Mouse (Mus musculus) limb, embryonic 13.5 days (tissue): ENCODE data around the gene Cpa2. TPM values are rescaled to one million over a fixed set of nuclear protein-coding genes. Genes with fewer than 3 reads are reported as not detected.

Experiments
- ATAC-seq: fragments of 200-750 bp; cut with Nextera tagmentation; 2 replicates; pipeline ENCODE4 v1.8.0; 2017; ENCODE audit warnings: low read depth, moderate number of reproducible peaks, moderate TSS enrichment; ENCODE audit not compliant: low FRiP score
- H3K27ac ChIP-seq: fragments of 300-500 bp; sonication (generic); 2 replicates; pipeline ENCODE4 v1.5.1; 2015; ENCODE audit warnings: inconsistent platforms, mild to moderate bottlenecking, moderate library complexity
- H3K27me3 ChIP-seq: fragments of 300-500 bp; sonication (generic); 2 replicates; pipeline ENCODE4 v1.6.1; 2015; ENCODE audit warnings: mild to moderate bottlenecking, inconsistent platforms
- H3K36me3 ChIP-seq: fragments of 300-500 bp; sonication (generic); 2 replicates; pipeline ENCODE4 v1.6.1; 2015; ENCODE audit warnings: inconsistent platforms, mild to moderate bottlenecking, moderate library complexity
- H3K4me1 ChIP-seq: fragments of 300-500 bp; sonication (generic); 2 replicates; pipeline ENCODE4 v1.6.1; 2015; ENCODE audit warnings: inconsistent platforms
- H3K4me2 ChIP-seq: fragments of 300-500 bp; sonication (generic); replicated peaks from 2 replicates; pipeline ENCODE4 v1.6.1; 2015; ENCODE audit warnings: inconsistent platforms, mild to moderate bottlenecking, moderate library complexity
- H3K4me3 ChIP-seq: fragments of 300-500 bp; sonication (generic); 2 replicates; pipeline ENCODE4 v1.5.1; 2015; ENCODE audit warnings: moderate library complexity, mild to moderate bottlenecking, inconsistent platforms
- H3K9ac ChIP-seq: fragments of 300-500 bp; sonication (generic); 2 replicates; pipeline ENCODE4 v1.6.1; 2015; ENCODE audit warnings: mild to moderate bottlenecking, inconsistent platforms
- H3K9me3 ChIP-seq: fragments of 300-500 bp; sonication (generic); 2 replicates; pipeline ENCODE4 v1.6.1; 2016; ENCODE audit warnings: inconsistent platforms
- WGBS: fragments of 180-500 bp; shearing (Covaris S2); methylation state at CpG from one replicate; pipeline ENCODE4 v1.1.7; 2015; 5-methylcytosine and 5-hydroxymethylcytosine counted together
- polyA plus RNA-seq: library from polyadenylated mRNA; unstranded; fragments of >200 nt; fragmentation: Nextera tagmentation; extraction: Ambion mirVana; gene quantifications from 2 replicates; pipeline ENCODE4 v1.2.1, GENCODE M21; 2015

Cpa2 gene
- polyA plus RNA-seq, 1 experiment from 2014 or later = 10.4 TPM

GRCm38 (mm10) chr6:30535340-30535739 lies 6.0 kb upstream of the Cpa2 start:
- Histone ChIP-seq H3K27ac (no peak overlapping the region), H3K4me1 (peaks cover 15% of the 10 kb centered on the region), H3K36me3 (no peaks in the 10 kb centered on the region), H3K4me2 (no peak overlapping the region), H3K9me3 (no peaks in the 10 kb centered on the region), H3K27me3 (no peaks in the 10 kb centered on the region), H3K4me3 (no peak overlapping the region), H3K9ac (no peak overlapping the region)
- 48% methylated on average over 3 of the region's 3 CpGs for WGBS
- ATAC-seq = no peak

DNA sequence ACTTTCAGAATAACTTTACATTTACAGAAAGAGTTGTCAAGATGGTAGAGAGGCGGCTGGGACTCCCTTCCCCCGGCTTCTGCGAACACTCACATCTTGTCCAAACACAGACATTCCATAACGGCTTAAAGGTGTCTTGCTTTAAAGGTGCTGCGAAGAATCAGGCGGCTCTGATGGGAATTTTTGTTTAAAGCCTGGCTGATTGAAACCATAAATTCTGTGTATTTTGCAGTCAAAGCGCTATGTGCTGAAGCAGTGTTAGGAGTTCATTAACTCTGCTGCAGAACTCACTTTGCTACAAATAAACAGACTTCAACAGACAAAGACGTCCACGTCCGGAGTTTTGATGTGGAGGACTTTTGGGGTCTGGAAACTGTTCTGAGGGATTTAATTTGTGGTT lies 3.1 kb upstream of the Cpa2 start:
- Histone ChIP-seq H3K9ac (no peak overlapping the region; the same call in 1 of the 2 replicates), H3K27ac (peak overlapping the region; percentile 83), H3K27me3 (no peaks in the 10 kb centered on the region), H3K4me3 (no peak overlapping the region), H3K36me3 (no peaks in the 10 kb centered on the region), H3K9me3 (no peaks in the 10 kb centered on the region), H3K4me2 (peak overlapping the region; percentile 12; the same call in 1 of the 2 replicates), H3K4me1 (peaks cover 35% of the 10 kb centered on the region)
- no peak for ATAC-seq
- WGBS = 11% methylated on average over 10 of the region's 10 CpGs

- no peak for ATAC-seq
- no peaks in the 10 kb centered on the region for H3K36me3 ChIP-seq
- H3K9me3 ChIP-seq = no peaks in the 10 kb centered on the region
- peak overlapping the region; percentile 83 for H3K27ac ChIP-seq
- no peak overlapping the region for H3K9ac ChIP-seq
- no peak overlapping the region for H3K4me3 ChIP-seq
- H3K27me3 ChIP-seq = no peaks in the 10 kb centered on the region
- H3K4me2 ChIP-seq = peak overlapping the region; percentile 12; the same call in 1 of the 2 replicates
- H3K4me1 ChIP-seq = peaks cover 41% of the 10 kb centered on the region
- 33% methylated on average over 5 of the region's 5 CpGs for WGBS
These were observed 2.6 kb upstream of the Cpa2 start for GRCm38 (mm10) chr6:30538800-30539199.

DNA sequence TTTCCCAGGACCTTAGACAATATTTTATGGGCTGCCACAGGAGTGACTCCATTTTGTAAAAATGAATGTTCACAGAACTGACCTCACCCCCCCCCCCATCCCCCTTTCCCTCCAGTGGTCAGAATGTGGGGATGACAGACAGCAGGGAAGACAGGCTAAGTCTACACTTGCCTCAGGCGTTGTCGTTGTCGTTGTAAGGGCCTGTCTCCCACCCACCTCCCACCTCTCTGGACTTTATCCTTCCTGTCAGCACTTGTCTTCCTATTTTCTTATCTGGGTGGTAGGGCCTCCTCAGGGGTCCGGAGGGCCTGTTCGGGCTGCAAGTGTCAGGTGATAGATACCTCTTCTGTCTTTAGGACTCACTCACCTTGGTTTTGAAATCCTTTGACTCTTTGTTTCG lies 895 bp downstream of the Cpa2 start:
- Histone ChIP-seq H3K9ac (no peak overlapping the region), H3K4me3 (no peak overlapping the region), H3K4me1 (peaks cover 73% of the 10 kb centered on the region), H3K27ac (peak overlapping the region; percentile 86; the same call in 1 of the 2 replicates), H3K36me3 (no peaks in the 10 kb centered on the region), H3K4me2 (no peak overlapping the region), H3K27me3 (no peaks in the 10 kb centered on the region), H3K9me3 (no peaks in the 10 kb centered on the region)
- no peak for ATAC-seq
- 31% methylated on average over 6 of the region's 6 CpGs for WGBS

- WGBS = 9% methylated on average over 12 of the region's 12 CpGs
- Histone ChIP-seq H3K27ac (peak overlapping the region; percentile 86), H3K4me2 (peak overlapping the region; percentile 40; the same call in 1 of the 2 replicates), H3K36me3 (no peaks in the 10 kb centered on the region), H3K4me1 (peaks cover 75% of the 10 kb centered on the region), H3K27me3 (no peaks in the 10 kb centered on the region), H3K9ac (peak overlapping the region; percentile 50), H3K9me3 (no peaks in the 10 kb centered on the region), H3K4me3 (no peak overlapping the region)
- ATAC-seq = no peak
These were observed 1.7 kb downstream of the Cpa2 start for GRCm38 (mm10) chr6:30543077-30543476.

DNA sequence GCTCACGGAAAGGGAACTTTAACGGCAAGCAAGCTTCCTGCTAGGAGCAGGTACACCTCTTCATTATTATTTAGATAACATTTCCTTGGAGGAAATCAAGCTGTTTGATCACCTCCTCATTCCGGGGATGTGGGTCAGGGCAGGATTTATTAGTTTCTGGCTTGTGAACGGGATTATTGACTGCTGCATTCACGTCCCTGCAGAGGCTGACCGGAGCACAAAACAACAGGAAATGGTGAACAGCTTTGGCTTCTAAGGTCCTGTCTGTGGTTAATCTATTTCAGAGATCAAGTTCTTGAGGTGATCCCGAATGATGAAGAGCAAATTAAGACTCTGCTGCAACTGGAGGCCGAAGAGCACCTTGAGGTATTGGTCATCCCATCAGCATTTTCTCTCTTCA lies 2.5 kb downstream of the Cpa2 start:
- WGBS = 5% methylated on average over 8 of the region's 8 CpGs

DNA sequence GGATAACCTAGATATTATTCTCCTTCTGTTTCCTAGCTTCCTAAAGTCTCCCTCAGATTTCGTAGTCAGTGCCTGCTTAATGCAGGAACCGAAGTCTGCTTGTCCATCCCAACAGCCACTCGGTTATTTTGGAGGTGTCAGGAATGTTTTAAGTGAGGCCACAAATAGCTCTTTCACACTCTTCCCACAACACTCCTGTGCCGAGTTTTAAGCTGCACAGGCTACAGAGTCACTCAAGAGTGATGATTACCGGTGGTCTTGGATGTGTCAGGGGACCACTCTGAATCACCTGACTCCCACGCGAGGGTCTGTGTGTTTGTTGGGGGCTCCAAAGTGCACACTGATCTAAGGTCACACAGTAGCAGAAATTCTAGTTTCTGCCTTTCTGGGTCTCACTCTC lies 4.3 kb downstream of the Cpa2 start:
- H3K36me3 ChIP-seq = no peaks in the 10 kb centered on the region
- no peak overlapping the region for H3K4me3 ChIP-seq
- no peaks in the 10 kb centered on the region for H3K9me3 ChIP-seq
- no peak for ATAC-seq
- H3K4me2 ChIP-seq = peak overlapping the region; percentile 31; the same call in 1 of the 2 replicates
- peaks cover 87% of the 10 kb centered on the region for H3K4me1 ChIP-seq
- H3K9ac ChIP-seq = no peak overlapping the region
- WGBS = 35% methylated on average over 7 of the region's 7 CpGs
- peak overlapping the region; percentile 65; the same call in 1 of the 2 replicates for H3K27ac ChIP-seq
- no peaks in the 10 kb centered on the region for H3K27me3 ChIP-seq

More for the DNA sequence above, 2.5 kb downstream of the Cpa2 start:
- no peaks in the 10 kb centered on the region for H3K27me3 ChIP-seq
- ATAC-seq = no peak
- H3K4me2 ChIP-seq = peak overlapping the region; percentile 40
- 0 out of 2 replicates have a peak overlapping the region, but pooled peaks have one; percentile 8 for H3K4me3 ChIP-seq
- no peaks in the 10 kb centered on the region for H3K9me3 ChIP-seq
- peaks cover 73% of the 10 kb centered on the region for H3K4me1 ChIP-seq
- no peak overlapping the region for H3K9ac ChIP-seq
- H3K36me3 ChIP-seq = no peaks in the 10 kb centered on the region
- H3K27ac ChIP-seq = peak overlapping the region; percentile 86

DNA sequence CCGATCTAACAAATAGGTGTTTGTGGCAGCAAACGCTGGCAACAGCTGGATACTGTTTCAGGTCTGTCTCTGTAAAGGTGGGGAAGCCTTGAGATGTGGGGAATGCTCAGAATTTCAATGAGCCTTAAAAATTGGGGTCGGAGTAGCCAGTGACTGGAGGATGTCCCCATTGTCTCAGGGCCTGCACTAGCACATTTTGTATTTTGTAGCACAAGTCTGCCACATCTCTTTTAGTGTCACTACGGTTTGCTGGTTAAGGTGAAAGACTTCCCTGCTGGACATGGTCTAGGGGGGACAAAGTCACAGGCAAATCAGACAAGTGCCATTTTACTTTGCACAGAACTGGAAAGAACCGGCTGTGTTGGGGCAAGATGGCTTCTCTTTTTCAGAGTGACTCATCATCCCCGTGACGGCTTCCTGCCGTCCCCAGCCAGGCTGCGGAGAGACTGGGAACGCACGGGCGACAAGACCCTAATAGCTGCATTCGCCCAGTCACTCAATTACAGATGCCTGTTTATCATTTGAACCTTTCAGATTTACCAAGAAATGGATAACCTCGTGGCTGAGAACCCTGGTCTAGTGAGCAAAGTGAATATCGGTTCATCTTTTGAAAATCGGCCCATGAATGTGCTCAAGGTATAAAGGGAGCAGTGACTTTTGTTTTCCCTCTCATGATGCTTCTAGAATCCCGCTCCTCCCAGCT lies 5.3 kb downstream of the Cpa2 start:
- Histone ChIP-seq H3K27ac (peak overlapping the region; percentile 96), H3K36me3 (no peaks in the 10 kb centered on the region), H3K9me3 (no peaks in the 10 kb centered on the region), H3K4me2 (peak overlapping the region; percentile 58), H3K9ac (peak overlapping the region; percentile 43; the same call in 1 of the 2 replicates), H3K4me1 (peaks cover 90% of the 10 kb centered on the region), H3K27me3 (no peaks in the 10 kb centered on the region), H3K4me3 (peak overlapping the region; percentile 27)
- WGBS = 10% methylated on average over 17 of the region's 17 CpGs
- no peak for ATAC-seq

GRCm38 (mm10) chr6:30547274-30547645 lies 5.9 kb downstream of the Cpa2 start:
- no peaks in the 10 kb centered on the region for H3K9me3 ChIP-seq
- H3K4me2 ChIP-seq = peak overlapping the region; percentile 58
- peaks cover 92% of the 10 kb centered on the region for H3K4me1 ChIP-seq
- ATAC-seq = no peak
- WGBS = 0% methylated on average over 16 of the region's 17 CpGs
- H3K4me3 ChIP-seq = peak overlapping the region; percentile 27
- no peaks in the 10 kb centered on the region for H3K27me3 ChIP-seq
- no peaks in the 10 kb centered on the region for H3K36me3 ChIP-seq
- H3K9ac ChIP-seq = peak overlapping the region; percentile 43; the same call in 1 of the 2 replicates
- H3K27ac ChIP-seq = peak overlapping the region; percentile 96

DNA sequence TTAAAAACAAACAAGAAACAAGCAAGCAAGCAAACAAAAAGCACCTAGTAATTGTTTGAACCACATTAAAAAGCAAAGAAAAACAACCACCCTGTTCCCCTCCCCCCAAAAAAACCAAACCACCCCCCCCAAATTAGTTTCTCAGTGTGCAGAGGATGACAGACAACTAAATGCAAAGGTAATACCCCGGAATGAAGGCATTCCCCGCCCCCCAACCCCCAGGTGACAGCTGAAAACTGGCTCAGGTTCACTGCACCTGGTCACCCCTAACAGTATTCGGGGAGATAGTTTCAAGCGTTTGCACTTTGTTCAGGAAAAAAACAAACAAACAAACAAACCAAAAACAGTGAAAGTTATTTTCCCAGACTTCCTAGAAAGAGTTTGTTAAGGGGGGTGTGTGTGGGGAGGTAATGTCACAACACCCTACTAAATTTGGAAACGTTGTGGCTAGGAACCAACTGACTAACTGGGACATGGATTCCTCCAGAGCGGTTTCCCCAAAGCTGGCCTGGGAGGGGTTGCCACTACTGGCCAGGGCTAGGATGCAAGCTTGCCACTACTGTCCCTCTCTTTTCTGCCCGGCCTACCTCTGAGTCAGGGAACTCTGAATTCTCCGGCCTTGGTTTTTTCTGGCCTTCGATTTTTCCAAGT lies 6.4 kb downstream of the Cpa2 start:
- H3K36me3 ChIP-seq = no peaks in the 10 kb centered on the region
- H3K27ac ChIP-seq = peak overlapping the region; percentile 96
- H3K9ac ChIP-seq = no peak overlapping the region
- peaks cover 92% of the 10 kb centered on the region for H3K4me1 ChIP-seq
- ATAC-seq = no peak
- peak overlapping the region; percentile 27; the same call in 1 of the 2 replicates for H3K4me3 ChIP-seq
- H3K27me3 ChIP-seq = no peaks in the 10 kb centered on the region
- no peaks in the 10 kb centered on the region for H3K9me3 ChIP-seq
- 21% methylated on average over 9 of the region's 9 CpGs for WGBS
- H3K4me2 ChIP-seq = peak overlapping the region; percentile 58

DNA sequence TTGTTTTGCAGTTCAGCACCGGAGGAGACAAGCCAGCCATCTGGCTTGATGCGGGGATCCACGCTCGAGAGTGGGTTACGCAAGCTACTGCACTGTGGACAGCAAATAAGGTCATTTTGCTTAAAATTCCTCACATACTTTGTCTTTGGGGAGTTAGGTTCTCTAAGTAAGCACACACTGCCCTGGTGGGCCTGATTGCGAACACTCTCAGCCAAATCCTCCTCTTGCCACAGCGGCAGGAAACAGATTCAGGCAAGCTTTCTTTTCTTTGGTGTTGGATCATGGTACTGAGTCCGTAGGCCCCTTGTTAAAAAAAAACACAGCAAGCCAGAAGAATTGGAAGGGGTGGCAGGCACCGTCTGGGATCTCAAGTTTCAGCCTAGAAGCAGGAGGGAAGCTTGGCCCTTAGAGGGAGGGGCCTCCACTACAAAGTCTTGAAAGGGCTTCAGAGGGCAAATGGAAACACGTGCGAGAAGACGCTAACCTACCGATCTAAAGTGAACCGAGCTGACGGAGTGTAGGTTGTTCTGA lies 7.9 kb downstream of the Cpa2 start:
- Histone ChIP-seq H3K27me3 (no peaks in the 10 kb centered on the region), H3K9me3 (no peaks in the 10 kb centered on the region), H3K4me3 (no peak overlapping the region), H3K9ac (peak overlapping the region; percentile 45; the same call in 1 of the 2 replicates), H3K4me1 (peaks cover 92% of the 10 kb centered on the region), H3K27ac (peak overlapping the region; percentile 96), H3K36me3 (no peaks in the 10 kb centered on the region), H3K4me2 (peak overlapping the region; percentile 51)
- WGBS = 4% methylated on average over 15 of the region's 15 CpGs
- peak; percentile 58 for ATAC-seq

DNA sequence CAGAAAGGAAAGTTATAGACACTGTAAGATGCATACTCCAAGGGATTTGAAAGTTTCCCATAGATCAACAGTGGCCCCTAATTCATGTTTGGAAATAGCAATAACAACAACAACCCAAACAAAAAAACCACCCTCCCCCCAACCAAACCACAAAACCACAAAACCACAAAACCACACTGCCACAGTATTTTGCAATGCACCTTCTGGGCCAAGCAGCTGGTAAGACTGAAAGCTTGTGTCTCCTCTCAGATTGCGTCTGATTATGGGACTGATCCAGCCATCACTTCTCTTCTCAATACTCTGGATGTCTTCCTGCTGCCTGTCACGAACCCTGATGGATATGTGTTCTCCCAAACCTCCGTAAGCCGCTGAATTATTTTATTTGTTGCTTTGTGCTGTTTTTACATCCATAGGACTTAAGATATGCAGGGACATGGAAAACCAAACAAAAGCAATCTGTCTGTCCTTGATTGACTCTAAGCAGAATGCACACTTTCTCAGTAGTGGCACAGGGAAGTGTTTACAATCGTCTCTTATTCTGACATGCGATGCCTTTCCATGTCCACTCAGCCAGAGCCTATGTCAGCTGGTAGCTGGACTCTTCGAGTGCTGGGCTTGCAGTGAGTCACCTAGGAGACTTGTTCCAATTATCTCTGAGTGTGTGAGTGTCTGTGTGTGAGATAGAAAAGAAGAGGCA lies 9.3 kb downstream of the Cpa2 start:
- no peak overlapping the region for H3K4me2 ChIP-seq
- peaks cover 85% of the 10 kb centered on the region for H3K4me1 ChIP-seq
- no peak for ATAC-seq

More for the DNA sequence above, 9.3 kb downstream of the Cpa2 start:
- Histone ChIP-seq H3K4me3 (no peak overlapping the region), H3K27me3 (no peaks in the 10 kb centered on the region), H3K36me3 (no peaks in the 10 kb centered on the region), H3K9me3 (no peaks in the 10 kb centered on the region), H3K9ac (no peak overlapping the region), H3K27ac (peak overlapping the region; percentile 65)
- 70% methylated on average over 7 of the region's 7 CpGs for WGBS
